Mouse (Mus musculus) ZHBTc4 (cell line): ENCODE results near the gene Ap3d1.

Experiments
- DNase-seq: peaks from one replicate; pipeline ENCODE4 v3.0.0-alpha.2; 2011; ENCODE audit warnings: low read depth, low spot score

Ap3d1 gene

DNA sequence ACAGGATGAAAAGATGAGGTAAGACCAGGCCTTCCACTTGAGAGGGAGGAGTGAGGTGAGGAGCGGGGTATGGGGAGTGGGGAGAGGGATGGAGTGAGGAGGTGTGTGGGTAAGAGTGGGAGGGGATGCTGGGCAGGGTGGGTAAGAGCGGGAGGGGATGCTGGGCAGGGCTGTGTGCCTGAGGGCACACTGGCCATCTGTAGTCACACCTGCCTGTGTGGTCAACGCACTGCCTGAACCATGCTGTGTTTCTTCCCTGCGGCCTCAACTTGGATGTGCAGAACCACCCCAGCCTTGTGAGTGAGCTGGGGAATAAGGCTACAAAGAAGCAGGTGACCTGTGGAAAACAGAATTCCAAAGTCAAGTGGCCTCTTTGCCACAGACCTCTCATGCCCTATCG is 37.6 kb downstream of the Ap3d1 start:
- no peak for DNase-seq

DNA sequence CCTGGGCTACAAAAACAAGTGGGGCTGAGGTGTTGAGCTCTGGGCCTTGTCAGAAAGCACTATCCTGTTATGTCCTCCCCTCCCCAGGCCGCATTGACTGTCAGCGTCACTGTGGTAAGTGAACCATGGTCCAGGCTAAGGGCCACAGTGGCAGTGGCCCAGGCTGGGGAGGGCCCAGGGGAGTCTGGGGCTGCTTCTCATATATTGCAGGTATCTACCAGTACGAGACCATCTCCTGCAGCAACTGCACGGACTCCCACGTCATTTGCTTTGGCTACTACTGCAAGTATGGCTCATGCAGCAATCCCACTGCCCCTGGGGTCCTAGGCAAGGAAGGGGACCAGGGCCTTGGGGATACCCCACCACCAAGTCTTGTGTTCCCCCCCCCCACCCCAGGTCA is 38.4 kb downstream of the Ap3d1 start:
- no peak for DNase-seq

DNA sequence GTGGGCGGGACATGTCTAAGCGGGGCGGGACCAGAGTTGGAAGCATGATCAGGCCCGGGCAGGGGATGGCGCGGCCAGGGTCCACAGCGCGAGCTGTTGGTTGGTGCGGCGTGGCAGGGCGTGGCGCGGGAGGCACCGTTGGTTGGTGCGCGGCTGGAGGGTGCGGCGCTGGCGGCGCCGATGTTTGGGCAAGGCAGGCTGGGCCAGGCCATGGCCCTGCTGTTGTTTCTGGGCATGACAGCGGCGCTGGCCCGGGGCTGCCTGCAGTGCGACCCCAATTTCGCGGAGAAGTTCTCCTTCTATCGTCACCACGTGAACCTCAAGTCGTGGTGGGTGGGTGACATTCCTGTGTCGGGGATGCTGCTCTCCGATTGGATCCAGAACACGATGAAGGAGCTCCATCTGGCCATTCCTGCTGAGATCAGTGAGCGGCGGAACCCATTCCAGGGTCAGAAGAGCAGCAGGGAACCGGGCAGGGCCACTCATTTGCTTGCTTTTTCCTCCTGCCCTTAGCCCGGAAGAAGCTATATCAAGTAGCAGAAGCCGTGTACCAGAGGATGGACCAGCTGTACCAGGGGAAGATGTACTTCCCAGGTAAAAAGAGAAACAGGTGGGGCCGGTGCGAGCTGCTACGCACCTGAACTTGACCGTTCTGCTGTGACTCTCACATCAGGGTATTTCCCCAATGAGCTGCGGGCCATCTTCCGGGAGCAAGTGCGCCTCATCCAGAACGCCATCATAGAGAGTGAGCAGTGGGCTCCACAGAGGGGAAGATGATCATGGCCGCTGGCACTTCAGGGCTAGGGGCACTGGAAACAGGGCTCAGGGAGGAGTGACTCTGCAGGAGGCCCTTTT is 39.3 kb downstream of the Ap3d1 start:
- DNase-seq = peak; percentile 96

DNA sequence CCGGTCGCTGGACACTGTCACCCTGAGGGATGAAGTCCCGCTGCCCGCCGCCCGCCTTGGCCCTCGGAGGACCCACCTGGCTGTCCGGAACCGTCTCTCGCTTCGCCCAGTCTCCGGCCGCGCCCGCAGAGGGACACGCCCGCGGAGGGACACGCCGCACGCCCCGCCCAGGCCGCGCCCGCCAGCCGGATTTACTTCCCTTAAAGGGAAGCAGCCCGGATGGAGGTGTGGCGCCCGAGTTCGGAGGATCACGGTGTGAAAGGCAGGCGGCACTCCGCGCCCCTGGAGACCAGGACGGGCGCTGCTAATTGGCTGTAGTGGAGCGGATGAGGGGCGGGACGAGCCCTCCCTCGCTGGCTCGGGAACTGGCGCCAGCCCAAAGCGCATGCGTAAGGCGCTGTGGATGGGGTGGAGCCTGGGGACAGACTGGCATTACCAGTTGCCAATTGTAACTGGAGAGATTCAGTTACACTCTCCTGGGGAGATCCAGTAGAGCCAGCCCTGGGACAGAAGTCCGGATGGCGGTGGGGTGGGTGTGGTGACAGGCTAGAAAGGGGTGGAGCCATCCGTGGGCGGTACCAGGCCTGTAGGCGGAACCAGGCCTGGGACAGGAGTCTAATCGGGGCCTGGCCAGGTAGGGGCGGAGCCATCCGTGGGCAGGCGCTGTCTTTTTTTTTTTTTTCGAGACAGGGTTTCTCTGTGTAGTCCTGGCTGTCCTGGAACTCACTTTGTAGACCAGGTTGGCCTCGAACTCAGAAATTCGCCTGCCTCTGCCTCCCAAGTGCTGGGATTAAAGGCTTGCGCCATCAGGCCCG is 40.1 kb downstream of the Ap3d1 start, which contains the start of the genes Mob3a and Izumo4:
Mob3a (minus strand) TSS at position 257 of the 815 bp plus-strand sequence.
Izumo4 (plus strand) TSS at position 464 of the 815 bp plus-strand sequence.
- peak; percentile 100 for DNase-seq

DNA sequence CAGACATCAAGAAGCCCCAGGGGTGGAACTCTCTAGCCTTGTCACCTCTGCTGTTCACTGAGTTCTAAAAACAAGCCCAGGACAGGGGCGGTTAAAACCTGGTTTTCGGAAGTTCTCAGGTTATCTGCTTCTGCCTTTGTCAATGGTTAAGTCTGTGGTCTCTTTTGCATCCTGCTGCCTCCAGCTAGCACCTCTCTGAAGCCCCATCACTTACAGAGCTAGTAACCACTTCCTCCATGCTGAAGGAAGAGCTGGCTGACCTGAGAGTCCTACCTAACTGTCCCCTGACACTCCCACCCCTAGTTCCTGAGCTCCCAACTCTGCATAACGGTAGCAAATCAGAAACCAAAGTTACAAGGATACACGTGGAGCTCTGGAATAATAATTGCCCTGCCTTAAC is 41.3 kb downstream of the Ap3d1 start:
- peak; percentile 29 for DNase-seq

DNA sequence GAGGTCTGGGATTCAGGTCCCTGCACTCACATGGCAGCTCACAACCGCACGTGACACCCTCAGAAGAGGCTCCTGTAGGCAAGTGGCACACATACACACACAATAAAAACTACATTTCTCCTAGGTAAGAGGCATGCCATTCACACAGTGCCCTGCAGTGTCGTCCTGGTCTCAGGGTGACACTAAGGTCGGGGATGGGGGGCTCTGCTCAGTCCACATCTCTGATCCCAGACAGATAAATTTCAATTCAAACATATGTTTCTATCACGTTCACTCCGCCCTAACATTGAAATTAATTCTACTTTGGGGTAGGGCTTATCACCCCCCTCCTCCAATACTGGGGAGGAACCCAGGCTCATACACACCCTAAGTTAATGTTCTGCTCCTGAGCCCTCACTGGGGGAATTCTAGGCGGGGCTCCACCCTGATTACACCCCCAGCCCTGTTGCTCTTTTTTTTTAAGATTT is 42.0 kb downstream of the Ap3d1 start:
- DNase-seq = no peak

DNA sequence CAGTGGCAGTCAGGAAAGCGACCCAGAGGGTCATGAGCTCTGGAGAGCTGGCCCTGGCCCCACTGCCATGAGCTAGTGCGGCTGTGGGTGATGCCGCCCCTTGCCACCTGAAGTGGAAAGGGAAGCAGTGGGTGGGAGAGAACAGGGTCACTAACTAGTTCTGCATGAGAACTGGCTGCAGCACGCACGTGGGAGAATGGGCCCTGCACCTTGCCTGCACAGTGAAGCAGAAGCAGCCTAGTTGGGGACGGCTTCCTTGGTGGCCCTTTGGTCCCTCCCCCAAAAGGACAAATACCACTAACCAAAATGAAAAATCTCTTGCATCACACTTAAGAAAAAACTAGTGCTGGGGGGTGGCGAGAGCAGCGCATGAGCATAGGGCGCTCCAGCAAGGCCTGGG is 43.5 kb downstream of the Ap3d1 start:
- no peak for DNase-seq

DNA sequence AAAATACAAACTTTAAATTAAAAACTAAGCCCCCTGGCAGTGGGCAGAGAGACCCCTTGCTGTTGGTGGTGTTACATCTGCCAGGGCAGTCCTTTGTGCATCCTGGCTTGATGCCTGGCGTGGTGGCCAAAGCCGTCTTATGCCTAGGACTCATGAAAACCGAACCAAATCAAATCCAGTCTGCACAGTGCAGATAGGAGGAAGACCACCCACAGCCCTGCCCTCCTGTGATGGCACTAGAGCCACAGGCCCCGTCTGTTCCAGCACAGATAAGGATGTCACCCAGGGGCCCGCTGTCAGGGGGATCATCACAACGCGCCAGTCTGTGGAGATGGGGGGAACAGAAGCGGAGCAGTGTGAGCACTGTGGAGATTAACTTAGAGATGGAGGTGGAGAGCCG is 44.3 kb downstream of the Ap3d1 start:
- DNase-seq = no peak

DNA sequence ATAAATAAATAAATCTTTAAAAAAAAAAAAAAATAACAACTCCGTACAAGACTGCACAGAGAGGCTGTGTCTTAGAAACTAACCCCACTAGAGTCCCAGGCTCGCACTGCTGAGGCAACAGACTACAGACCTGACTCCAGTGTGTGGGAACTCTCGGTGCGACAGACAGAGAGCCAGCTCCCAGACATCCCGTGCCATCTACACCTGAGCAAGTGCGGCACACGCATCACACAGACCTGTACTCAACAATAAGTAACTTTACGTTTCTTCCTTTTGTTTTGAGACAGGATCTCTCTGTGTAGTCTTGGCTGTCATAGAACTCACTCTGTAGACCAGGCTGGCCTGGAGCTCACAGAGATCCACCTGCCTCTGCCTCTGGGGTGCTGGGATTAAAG is 44.7 kb downstream of the Ap3d1 start:
- DNase-seq = no peak

DNA sequence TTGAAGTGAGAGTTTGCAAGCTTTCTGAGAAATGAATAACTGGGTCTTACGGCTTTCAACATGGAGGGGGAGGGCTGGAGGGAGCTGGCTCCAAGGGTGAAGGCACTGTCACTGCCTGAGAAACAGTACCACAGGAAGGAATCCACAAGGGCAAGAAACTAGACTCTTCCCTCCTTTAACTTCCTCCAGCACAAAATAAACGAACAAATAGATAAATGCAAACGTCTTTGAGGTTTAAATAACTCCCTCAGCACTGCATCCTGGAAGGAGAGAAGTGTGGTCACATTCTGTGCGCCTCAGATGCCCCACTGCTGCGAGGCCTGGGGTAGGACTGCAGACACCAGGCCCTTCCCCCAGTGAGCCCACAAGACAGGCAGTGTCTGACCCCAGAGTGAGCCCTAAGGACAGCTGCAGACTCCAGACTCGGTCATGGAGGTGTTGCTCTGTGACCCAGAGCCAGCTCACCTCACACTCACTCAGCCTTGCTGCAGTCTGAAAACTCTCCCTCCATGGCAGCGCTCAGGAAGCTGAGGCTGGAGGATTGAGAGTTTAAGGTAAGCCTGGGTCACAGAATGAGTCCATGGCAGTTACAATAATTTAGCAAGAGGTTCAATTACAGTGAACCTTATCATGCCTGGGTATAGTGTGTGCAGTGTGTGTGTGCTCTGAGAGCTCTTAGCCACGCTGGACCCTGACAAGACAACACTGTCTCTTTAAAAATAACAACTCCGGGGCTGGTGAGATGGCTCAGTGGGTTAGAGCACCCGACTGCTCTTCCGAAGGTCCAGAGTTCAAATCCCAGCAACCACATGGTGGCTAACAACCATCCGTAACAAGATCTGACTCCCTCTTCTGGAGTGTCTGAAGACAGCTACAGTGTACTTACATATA is 45.3 kb downstream of the Ap3d1 start:
- no peak for DNase-seq

DNA sequence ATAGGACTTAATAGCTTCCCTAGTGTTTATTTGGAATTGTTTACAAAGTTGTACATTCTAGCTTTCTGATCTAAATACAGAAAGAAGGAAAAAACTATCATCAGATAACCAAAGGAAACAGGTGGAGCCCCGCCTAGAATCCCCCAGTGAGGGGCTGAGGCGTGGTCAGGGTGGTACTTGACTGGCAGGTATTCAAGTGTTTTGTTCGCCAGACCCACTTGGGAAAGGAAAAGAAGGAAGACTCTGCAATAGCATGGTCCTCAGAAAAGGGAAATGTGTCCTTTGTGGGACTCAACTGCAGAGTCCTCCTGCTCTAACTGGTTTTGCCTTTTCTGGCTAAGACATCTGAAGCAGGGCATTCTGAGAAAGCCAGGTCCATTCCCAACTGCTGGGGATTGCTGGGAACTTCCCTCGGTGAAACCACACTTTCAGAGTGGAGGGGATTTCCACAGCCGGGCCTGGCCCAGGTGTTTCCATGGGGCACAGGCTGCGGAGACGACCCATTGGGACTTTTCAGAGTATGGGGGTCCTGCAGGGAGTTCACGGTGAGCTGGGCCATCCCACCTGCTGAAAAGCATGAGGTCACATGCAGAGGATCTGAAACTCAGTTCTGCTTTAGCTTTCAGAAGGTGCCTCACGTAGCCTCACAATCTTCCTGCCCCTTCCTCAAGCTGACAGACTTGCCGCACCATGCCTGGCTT is 46.1 kb downstream of the Ap3d1 start:
- no peak for DNase-seq

DNA sequence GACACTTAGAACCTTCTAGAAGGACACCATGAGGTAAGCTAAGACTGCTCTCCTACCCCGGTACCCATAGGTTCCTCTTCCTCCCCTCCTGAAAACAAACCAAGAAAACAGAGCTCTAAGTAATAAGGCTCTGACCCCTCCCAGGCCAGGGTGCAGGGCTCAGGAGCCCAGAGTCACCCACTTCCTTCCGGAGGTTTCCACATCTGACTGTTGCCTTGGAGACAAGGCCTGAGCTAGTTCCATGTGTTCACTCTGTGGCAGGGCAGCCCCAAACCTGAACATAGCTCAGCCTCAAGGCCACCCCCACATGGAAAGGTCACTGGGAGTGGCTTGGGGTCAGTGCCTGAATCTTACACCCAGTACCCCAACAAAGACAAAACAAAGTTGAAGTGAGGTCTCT is 46.9 kb downstream of the Ap3d1 start:
- no peak for DNase-seq

DNA sequence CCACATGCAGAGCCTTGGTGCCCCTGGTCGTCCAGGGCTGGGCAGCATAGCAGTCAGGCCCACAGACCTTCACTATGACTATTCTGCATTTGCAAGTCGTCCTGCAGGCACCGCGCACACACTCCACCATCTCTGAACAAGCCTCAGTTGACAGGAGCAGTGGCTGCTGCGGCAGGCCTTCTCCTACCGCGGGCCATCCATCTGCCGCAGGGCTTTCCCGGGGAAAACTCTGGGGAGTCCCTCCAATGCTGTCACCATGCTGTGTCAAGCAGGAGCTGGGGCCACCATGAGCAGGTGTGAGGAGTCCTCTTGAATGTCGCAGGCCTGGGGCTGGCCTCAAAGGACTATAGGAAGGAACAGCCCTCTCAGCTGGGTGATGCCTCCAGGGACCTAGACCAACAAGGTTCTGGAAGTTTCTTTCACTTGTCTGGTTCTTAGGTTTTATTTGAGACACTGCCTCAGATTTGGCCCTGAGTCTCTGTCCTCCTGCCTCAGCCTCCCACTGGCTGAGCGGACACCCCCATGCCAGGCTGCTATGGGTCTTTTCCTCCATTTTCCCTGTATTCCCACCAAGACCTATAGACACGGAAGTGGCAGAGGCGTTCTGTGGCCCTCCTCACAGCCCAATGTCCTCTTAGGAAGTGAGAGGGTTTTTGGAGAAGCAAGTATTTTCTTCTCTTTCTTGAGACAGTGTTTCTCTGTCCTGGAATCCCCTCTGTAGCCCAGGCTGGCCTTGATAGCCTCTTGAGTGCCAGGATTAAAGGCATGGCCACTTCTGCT is 47.7 kb downstream of the Ap3d1 start:
- no peak for DNase-seq

DNA sequence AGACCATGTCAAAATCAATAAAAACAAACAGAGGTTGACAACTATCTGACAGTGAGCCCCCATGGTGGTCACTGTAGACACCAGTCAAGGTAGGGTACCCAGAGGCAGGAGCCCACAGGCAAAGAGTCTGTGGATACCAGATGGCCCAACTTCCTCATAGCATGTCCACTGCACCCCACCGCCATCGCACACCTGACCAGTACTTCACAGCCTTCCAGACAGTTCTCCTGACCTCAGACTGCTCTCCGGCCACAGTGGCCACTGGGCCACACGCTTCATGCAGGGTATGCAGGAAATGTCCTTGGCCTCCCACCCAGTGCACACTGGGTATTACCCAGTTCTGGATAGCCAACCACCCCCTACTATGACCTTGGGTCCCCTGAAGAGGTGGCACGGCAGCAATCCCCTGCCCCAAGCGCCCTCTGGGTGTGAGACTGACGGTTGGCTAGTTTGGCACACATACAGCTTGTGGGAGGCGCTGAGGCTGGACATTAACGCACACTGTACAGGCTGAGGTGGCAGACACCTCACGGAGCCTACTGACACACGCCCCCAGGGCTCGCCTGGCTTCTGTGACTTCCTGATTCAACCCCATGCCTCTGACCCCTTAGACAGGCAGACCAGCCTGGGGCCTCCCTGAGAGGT is 48.5 kb downstream of the Ap3d1 start:
- DNase-seq = no peak

DNA sequence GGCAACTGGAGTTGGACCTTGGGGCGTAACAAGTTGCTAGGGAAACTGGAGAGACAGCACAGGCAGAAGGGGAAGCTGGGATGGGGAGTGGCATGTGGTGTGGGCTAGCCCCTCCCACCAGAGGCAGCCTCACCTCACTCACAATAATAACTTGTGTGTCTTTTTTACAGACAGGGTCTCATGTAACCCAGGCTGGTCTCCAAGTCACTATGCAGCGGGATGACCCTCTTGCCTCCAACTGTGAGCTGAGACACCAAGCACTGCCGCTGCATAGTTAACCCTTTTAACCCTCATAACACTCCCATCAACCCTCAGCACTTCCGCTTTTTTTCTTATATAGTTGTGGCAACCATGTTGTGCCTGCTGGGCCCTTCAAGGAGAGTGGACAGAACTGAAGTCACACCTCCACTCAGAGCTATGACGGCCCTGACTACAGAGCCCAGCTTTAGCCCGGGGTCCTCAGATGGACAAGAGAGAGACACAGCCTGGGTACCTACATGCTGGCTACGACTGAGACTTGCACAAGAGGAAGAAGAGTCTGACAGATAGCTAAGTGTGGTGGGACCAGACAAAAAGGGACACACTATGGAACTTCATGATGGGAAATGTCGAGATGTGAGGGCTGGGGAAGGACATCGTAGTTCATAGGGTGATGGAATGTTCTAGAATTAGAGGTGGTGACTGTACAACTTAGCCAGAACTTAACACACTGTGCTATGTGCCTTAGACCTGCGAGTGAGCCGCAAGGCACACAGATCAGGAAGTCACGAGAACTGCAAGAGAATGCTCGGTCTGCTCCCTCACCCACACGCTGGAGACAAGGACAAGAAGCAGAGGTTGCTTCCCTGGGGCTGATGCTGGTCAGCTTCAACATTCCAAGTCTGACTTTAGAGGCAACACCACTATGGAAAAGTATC is 49.6 kb downstream of the Ap3d1 start:
- no peak for DNase-seq

DNA sequence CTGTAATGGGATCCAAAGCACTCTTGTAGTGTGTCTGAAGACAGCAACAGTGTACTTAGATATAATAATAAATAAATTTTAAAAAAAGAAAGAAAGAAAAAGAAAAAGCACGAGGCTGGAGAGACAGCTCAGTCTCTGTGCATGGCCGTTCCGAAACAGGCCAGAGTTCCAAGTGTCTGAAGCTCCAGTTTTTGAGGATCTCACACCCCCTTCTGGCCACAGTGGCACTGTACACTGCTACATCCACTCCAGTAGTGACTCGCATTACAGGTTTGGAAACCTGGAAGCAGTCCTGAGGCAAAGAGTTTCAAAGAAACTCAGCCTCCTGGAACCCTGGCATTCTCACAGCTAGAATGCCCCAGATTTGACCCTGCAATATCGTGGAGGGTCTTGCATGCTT is 54.2 kb downstream of the Ap3d1 start:
- peak; percentile 82 for DNase-seq

DNA sequence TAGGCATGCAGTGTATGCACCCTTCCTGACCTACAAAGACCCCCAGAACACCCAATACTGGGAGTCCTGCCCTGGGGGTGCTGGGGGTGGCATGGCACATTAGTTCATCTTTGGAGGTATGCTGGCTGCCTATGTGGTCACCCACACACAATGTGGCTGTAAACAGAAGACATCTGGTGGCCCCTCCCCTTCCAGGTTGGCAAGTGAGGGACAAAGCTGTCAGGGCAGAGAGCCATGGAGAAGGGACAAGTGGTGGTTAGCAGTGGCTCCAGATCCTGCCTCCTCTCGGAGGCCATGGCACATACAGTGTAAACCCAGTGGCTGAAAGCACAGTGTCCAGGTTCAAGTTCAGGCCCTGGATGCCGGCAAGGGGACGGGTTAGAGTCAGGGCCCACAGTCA is 55.4 kb downstream of the Ap3d1 start:
- DNase-seq = no peak

DNA sequence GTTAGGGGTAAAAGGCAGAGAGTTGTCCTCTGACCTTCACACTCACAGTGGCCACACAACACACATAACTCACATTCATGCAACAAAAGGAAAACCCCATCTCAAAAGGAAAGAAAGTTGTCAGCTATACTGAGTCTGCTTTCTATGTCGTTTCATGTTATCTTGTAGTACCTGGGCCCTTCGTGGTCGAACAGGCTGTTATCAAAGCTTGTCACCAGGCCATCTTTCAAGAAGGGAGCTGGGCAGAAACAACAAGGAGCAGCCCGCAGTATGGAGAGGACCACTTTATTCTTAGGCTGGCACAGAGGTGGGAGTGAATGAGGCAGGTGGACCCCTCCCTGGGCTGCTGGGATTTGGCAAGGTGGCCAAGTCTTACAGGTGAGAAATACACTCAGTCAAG is 57.1 kb downstream of the Ap3d1 start:
- DNase-seq = no peak

DNA sequence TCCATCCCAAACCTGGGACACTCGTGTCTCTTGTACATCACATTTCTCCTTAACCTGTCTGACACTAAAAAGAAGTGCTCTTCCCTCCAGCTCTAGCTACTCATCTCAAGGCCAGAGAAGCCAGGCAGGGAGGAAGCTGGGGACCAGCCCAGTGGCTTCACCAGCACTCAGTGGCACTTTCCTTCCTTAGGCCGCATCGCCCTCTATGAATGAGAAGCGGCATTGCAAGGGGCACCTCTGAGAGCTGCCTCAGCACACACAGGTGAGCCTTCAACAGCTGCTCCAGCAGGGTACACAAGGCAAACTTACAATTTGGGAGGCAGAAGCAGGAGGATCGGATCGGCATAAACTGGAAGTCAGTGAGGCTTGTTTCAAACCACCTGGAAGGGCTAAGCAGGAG is 57.9 kb downstream of the Ap3d1 start:
- peak; percentile 74 for DNase-seq
